Mouse (Mus musculus) E14TG2a.4 (cell line): Measurements from ENCODE around the gene Vac14.

ENCODE experiments used
- CTCF ChIP-seq: conservative IDR thresholded peaks from 2 replicates; pipeline ENCODE4 v1.5.1; 2014; ENCODE audit warnings: low read length
- POU5F1 ChIP-seq: IDR thresholded peaks from 2 replicates; pipeline ENCODE4 v1.6.1; 2014; ENCODE audit warnings: low read length, borderline replicate concordance

GRCm38 (mm10) chr8:110711271-110711934 lies 93.0 kb downstream of the Vac14 start:
- TF ChIP-seq CTCF (no peak), POU5F1 (no peak)
